Mouse (Mus musculus) urinary bladder, postnatal 10 days (tissue): ENCODE results near the gene Slc4a7.

Source experiments
- DNase-seq: peaks from one replicate; pipeline ENCODE4 v3.0.0; 2022; ENCODE audit warnings: low spot score

Gene Slc4a7

GRCm38 (mm10) chr14:14701710-14702329 lies at the start of gene Slc4a7:
TSS of gene Slc4a7 (plus strand) at chr14:14702279.
- no peak for DNase-seq

GRCm38 (mm10) chr14:14670597-14670996 lies 31.5 kb upstream of the Slc4a7 start:
- DNase-seq: no peak

- DNase-seq: no peak
These were observed 20.5 kb upstream of the Slc4a7 start for GRCm38 (mm10) chr14:14681611-14682010.

GRCm38 (mm10) chr14:14684771-14685170 lies 17.3 kb upstream of the Slc4a7 start:
- no peak for DNase-seq

GRCm38 (mm10) chr14:14686101-14686551 lies 16.0 kb upstream of the Slc4a7 start:
- no peak for DNase-seq

- no peak for DNase-seq
These were observed 14.7 kb upstream of the Slc4a7 start for GRCm38 (mm10) chr14:14687258-14687890.

GRCm38 (mm10) chr14:14702399-14703345 lies 593 bp downstream of the Slc4a7 start:
- DNase-seq: peak; percentile 69

GRCm38 (mm10) chr14:14703346-14703871 lies 1.3 kb downstream of the Slc4a7 start:
- peak; percentile 11 for DNase-seq

GRCm38 (mm10) chr14:14704651-14705050 lies 2.6 kb downstream of the Slc4a7 start:
- DNase-seq: no peak

GRCm38 (mm10) chr14:14705126-14705525 lies 3.0 kb downstream of the Slc4a7 start:
- DNase-seq: no peak

- no peak for DNase-seq
These were observed 4.3 kb downstream of the Slc4a7 start for GRCm38 (mm10) chr14:14706381-14706780.

- no peak for DNase-seq
These were observed 5.0 kb downstream of the Slc4a7 start for GRCm38 (mm10) chr14:14707061-14707460.

- DNase-seq: no peak
These were observed 6.9 kb downstream of the Slc4a7 start for GRCm38 (mm10) chr14:14709021-14709420.

- no peak for DNase-seq
These were observed 12.1 kb downstream of the Slc4a7 start for GRCm38 (mm10) chr14:14714130-14714529.

GRCm38 (mm10) chr14:14715794-14716193 lies 13.7 kb downstream of the Slc4a7 start:
- DNase-seq: no peak

GRCm38 (mm10) chr14:14716843-14717242 lies 14.8 kb downstream of the Slc4a7 start:
- DNase-seq: no peak

GRCm38 (mm10) chr14:14718556-14718955 lies 16.5 kb downstream of the Slc4a7 start:
- no peak for DNase-seq

GRCm38 (mm10) chr14:14781169-14781568 lies 79.1 kb downstream of the Slc4a7 start:
- DNase-seq: no peak

- no peak for DNase-seq
These were observed 82.1 kb downstream of the Slc4a7 start for GRCm38 (mm10) chr14:14784223-14784622.

GRCm38 (mm10) chr14:14786979-14787378 lies 84.9 kb downstream of the Slc4a7 start:
- DNase-seq: no peak

GRCm38 (mm10) chr14:14789840-14790470 lies 87.9 kb downstream of the Slc4a7 start:
- DNase-seq: no peak

- no peak for DNase-seq
These were observed 97.8 kb downstream of the Slc4a7 start for GRCm38 (mm10) chr14:14799861-14800260.
